In the genomic region with DNA sequence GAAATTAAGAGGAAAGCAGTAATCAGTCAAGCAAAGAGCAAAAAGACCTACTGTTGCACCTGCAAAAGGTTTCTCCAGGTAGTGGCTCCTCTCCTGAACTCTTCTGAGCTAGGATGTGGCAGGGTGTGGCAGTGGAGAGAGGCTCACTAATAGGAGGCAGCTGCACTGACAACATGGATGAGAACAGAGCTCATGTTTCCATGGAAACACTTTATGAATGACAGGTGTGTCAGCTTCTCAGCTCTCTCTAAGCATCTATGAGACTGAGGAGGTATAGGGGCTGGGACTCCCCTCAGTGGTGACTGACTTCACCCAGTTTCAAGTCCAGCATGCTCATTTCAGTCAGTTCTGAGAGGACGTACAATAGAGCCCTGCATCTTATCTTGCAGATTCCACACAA, we compare ENCODE assay signal across 22 mouse cellular contexts. TPM values are rescaled to one million over a fixed set of nuclear protein-coding genes. Genes with fewer than 3 reads are reported as not detected.
"Had no signal": no experiment of that assay in that cellular context is flagged by ENCODE, and none has a peak within 500 bp of the region (broad histone marks: within the 10 kb centered on the region; RNA-seq: fewer than 3 reads in every experiment).

No protein-coding gene starts in this region.

- H3K4me3 ChIP-seq: layer of hippocampus, adult 2 months; limb, embryonic 12.5 days; liver, embryonic 13.5 days; lung, embryonic 15.5 days; megakaryocyte, embryonic 14.5 days; myocyte; neural tube, embryonic 15.5 days had no signal

- H3K36me3 ChIP-seq: limb, embryonic 12.5 days; liver, embryonic 13.5 days; lung, embryonic 15.5 days; neural tube, embryonic 15.5 days had no signal

- DNase-seq: kidney, postnatal 10 days; kidney, postnatal 4 days; liver; liver, embryonic 13.5 days; liver, postnatal 0 days; lung, postnatal 14 days; right cerebral cortex, adult 18-20 months; right cerebral cortex, postnatal 25 days; thymus, postnatal 36 days had no signal

- H3K27ac ChIP-seq: layer of hippocampus, adult 2 months; limb, embryonic 12.5 days; liver, embryonic 13.5 days; lung, embryonic 15.5 days; macrophage; neural tube, embryonic 15.5 days had no signal

- H3K9me3 ChIP-seq: limb, embryonic 12.5 days; liver, embryonic 13.5 days; lung, embryonic 15.5 days; megakaryocyte, embryonic 14.5 days; neural tube, embryonic 15.5 days had no signal

- H3K27me3 ChIP-seq: limb, embryonic 12.5 days; liver, embryonic 13.5 days; lung, embryonic 15.5 days; megakaryocyte, embryonic 14.5 days; neural tube, embryonic 15.5 days had no signal

- H3K9ac ChIP-seq: limb, embryonic 12.5 days; liver, embryonic 13.5 days; liver, postnatal 0 days; lung, embryonic 15.5 days; neural tube, embryonic 15.5 days had no signal

- ATAC-seq: liver, postnatal 0 days had no signal

- H3K4me1 ChIP-seq: limb, embryonic 12.5 days; liver, embryonic 13.5 days; lung, embryonic 15.5 days; megakaryocyte, embryonic 14.5 days; neural tube, embryonic 15.5 days had no signal

- H3K4me2 ChIP-seq: limb, embryonic 12.5 days; liver, embryonic 13.5 days; lung, embryonic 15.5 days; neural tube, embryonic 15.5 days had no signal

RNA-seq across cellular contexts. Expression of gene Dppa1, which starts 15.8 kb away (rescaled TPM):
- total RNA-seq: layer of hippocampus, adult 2 months; layer of hippocampus, postnatal 10 days; left cerebral cortex, postnatal 36 days had no signal
- polyA plus RNA-seq: kidney, embryonic 14.5 days; limb, embryonic 12.5 days; liver, embryonic 13.5 days; liver, postnatal 0 days; lung, embryonic 15.5 days; macrophage; myocyte; neural tube, embryonic 11.5 days; neural tube, embryonic 15.5 days; small intestine, adult 2 months; stomach, embryonic 16.5 days had no signal
